Mouse (Mus musculus) C2C12 (cell line): ENCODE data around the gene Iars2.

ENCODE experiments used
- CEBPB ChIP-seq: IDR thresholded peaks from one replicate; pipeline ENCODE4 v1.6.1; 2011; ENCODE audit warnings: low read depth, mild to moderate bottlenecking, control low read depth, moderate library complexity
- CTCF ChIP-seq: IDR thresholded peaks from one replicate; pipeline ENCODE4 v1.5.1; 2011; ENCODE audit not compliant: control insufficient read depth, insufficient read depth, insufficient read length
- FOSL1 ChIP-seq: IDR thresholded peaks from one replicate; pipeline ENCODE4 v1.8.0; 2011; ENCODE audit warnings: mild to moderate bottlenecking, low read length; ENCODE audit not compliant: poor library complexity, insufficient read depth, severe bottlenecking
- MAX ChIP-seq: IDR thresholded peaks from one replicate; pipeline ENCODE4 v1.6.1; 2011; ENCODE audit warnings: mild to moderate bottlenecking, control low read depth
- MYOD1 ChIP-seq: IDR thresholded peaks from one replicate; pipeline ENCODE4 v1.6.1; 2011; ENCODE audit warnings: low read depth; ENCODE audit not compliant: control insufficient read depth, insufficient read length
- MYOG ChIP-seq: IDR thresholded peaks from one replicate; pipeline ENCODE4 v1.6.1; 2011; ENCODE audit not compliant: control insufficient read depth, insufficient read length; ENCODE audit errors: extremely low read depth
- USF1 ChIP-seq: IDR thresholded peaks from one replicate; pipeline ENCODE4 v1.6.1; 2011; ENCODE audit warnings: low read depth, mild to moderate bottlenecking, control low read depth, moderate library complexity

GRCm38 (mm10) chr1:185302816-185303215 is 26.4 kb downstream of the Iars2 start:
- TF ChIP-seq CTCF (no peak), MAX (no peak), MYOG (no peak), USF1 (no peak), CEBPB (no peak), MYOD1 (no peak), FOSL1 (no peak)
